Mouse (Mus musculus): ENCODE results near the gene Col6a1. TPM values are rescaled to one million over a fixed set of nuclear protein-coding genes. Genes with fewer than 3 reads are reported as not detected.
A peak's percentile ranks its signal among the peaks of the same experiment; 100 is the strongest.

Gene Col6a1
- polyA plus RNA-seq, 1 experiment from 2014 or later, result 329 TPM

DNA sequence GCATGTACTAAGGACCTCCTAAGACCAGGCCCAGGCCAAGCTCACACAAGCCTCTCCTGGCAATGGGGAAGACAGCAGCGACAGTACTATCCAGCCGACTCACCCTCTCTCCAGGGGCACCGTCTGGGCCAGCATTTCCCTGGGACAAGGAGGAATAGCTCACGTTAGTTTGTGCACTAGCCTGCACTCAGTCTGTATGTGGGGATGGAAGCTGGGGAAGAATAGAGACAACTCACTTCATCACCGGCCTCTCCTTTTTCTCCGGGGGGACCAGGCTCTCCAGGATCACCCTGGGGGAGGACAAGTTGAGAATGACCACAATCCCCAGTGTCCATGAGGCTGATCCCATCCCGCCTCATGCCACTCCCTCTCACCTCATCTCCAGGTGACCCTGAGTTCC is 8.9 kb downstream of the Col6a1 start:
- ATAC-seq (ENCODE audit: low read depth), result no peak
- H3K4me3 ChIP-seq (ENCODE audit: low read length), result no peak overlapping the region
- H3K4me1 ChIP-seq (replicated peaks; ENCODE audit: control insufficient read depth, insufficient read depth, low read length), result no peaks in the 10 kb centered on the region
- H3K9ac ChIP-seq (ENCODE audit: low read length), result no peak overlapping the region
- H3K36me3 ChIP-seq (ENCODE audit: control insufficient read depth, insufficient read depth, low read length), result peaks cover 43% of the 10 kb centered on the region
- H3K27ac ChIP-seq (ENCODE audit: low read length), result no peak overlapping the region
- H3K27me3 ChIP-seq (ENCODE audit: control insufficient read depth, insufficient read depth, low read depth, low read length), result no peaks in the 10 kb centered on the region
- WGBS, result 85% methylated on average over 7 of the region's 7 CpGs
- no peaks in the 10 kb centered on the region for H3K9me3 ChIP-seq (ENCODE audit: control insufficient read depth, low read length)
- no peak overlapping the region for H3K4me2 ChIP-seq (ENCODE audit: low read depth, low read length)

DNA sequence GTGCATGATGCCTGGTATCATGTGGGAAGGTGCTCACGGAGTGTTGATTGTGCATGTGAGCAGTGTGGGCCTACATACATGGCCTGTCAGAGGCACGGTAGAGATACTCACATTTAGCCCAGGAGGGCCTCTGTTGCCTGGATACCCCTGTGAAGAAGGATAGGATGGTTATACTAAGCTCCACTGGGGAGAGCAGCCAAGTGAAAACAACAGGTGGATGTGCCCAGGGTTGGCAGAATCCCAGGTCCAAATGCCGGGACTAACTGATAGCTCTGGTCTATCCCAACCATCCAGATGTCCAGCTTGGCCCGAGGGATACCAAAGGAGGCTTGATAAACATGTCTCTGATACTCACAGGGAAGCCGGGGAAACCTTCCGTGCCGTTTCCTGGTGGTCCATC is 11.7 kb downstream of the Col6a1 start:
- Histone ChIP-seq H3K27me3 (ENCODE audit: control insufficient read depth, insufficient read depth, low read depth, low read length) (no peaks in the 10 kb centered on the region), H3K4me3 (ENCODE audit: low read length) (no peak overlapping the region), H3K9ac (ENCODE audit: low read length) (no peak overlapping the region), H3K27ac (ENCODE audit: low read length) (no peak overlapping the region), H3K4me2 (ENCODE audit: low read depth, low read length) (no peak overlapping the region), H3K4me1 (replicated peaks; ENCODE audit: control insufficient read depth, insufficient read depth, low read length) (no peaks in the 10 kb centered on the region), H3K36me3 (ENCODE audit: control insufficient read depth, insufficient read depth, low read length) (peaks cover 50% of the 10 kb centered on the region), H3K9me3 (ENCODE audit: control insufficient read depth, low read length) (no peaks in the 10 kb centered on the region)
- no peak for ATAC-seq (ENCODE audit: low read depth)
- 81% methylated on average over 7 of the region's 7 CpGs for WGBS

GRCm38 (mm10) chr10:76712500-76712899 is 13.5 kb downstream of the Col6a1 start:
- Histone ChIP-seq H3K4me1 (replicated peaks; ENCODE audit: control insufficient read depth, insufficient read depth, low read length) (no peaks in the 10 kb centered on the region), H3K9ac (ENCODE audit: low read length) (no peak overlapping the region), H3K4me2 (ENCODE audit: low read depth, low read length) (no peak overlapping the region), H3K27ac (ENCODE audit: low read length) (no peak overlapping the region), H3K27me3 (ENCODE audit: control insufficient read depth, insufficient read depth, low read depth, low read length) (no peaks in the 10 kb centered on the region), H3K4me3 (ENCODE audit: low read length) (no peak overlapping the region), H3K36me3 (ENCODE audit: control insufficient read depth, insufficient read depth, low read length) (peaks cover 51% of the 10 kb centered on the region), H3K9me3 (ENCODE audit: control insufficient read depth, low read length) (no peaks in the 10 kb centered on the region)
- 83% methylated on average over 3 of the region's 3 CpGs for WGBS
- no peak for ATAC-seq (ENCODE audit: low read depth)

DNA sequence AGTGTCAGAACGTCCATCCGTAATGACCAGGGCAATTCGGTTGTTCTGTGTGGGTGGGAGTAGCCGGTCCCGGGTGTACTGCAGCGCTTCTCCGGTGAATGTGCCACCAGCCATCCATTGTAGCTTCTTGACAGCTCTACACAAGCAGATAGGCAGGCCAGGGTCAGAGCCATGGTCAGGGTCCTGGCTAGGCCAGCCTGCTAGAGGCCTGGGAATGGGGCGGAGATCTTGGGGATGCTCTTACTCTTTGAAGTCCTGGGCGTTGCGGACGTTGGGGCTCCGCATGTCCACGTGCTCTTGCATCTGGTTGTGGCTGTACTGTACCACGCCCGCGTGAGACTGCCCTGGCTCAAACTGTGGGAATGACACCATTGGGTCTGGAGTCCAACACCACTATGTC is 14.6 kb downstream of the Col6a1 start:
- Histone ChIP-seq H3K9me3 (ENCODE audit: control insufficient read depth, low read length) (no peaks in the 10 kb centered on the region), H3K4me3 (ENCODE audit: low read length) (no peak overlapping the region), H3K27ac (ENCODE audit: low read length) (no peak overlapping the region), H3K9ac (ENCODE audit: low read length) (no peak overlapping the region), H3K4me1 (replicated peaks; ENCODE audit: control insufficient read depth, insufficient read depth, low read length) (no peaks in the 10 kb centered on the region), H3K4me2 (ENCODE audit: low read depth, low read length) (no peak overlapping the region), H3K36me3 (ENCODE audit: control insufficient read depth, insufficient read depth, low read length) (peaks cover 47% of the 10 kb centered on the region), H3K27me3 (ENCODE audit: control insufficient read depth, insufficient read depth, low read depth, low read length) (no peaks in the 10 kb centered on the region)
- ATAC-seq (ENCODE audit: low read depth), result no peak
- WGBS, result 94% methylated on average over 16 of the region's 16 CpGs

DNA sequence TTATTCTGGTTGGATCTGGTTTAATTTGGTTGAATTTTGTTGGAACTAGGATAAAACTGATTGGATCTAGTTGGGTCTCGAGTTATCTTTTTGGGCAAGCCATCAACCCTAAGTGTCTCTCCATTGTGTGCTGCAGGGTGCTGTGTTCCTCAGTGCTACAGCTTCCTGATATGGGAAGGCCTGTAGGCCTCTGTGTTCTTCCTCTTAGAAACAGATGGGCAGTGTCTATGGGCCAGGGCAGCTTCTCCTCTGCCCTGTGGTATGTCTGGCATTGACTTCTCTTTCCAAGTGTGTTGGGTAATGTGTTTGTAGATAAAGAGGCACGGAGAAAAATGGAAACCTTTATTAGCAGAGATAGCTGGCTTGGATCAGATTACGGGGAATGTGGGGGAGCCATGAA is 17.5 kb downstream of the Col6a1 start:
- H3K4me1 ChIP-seq (replicated peaks; ENCODE audit: control insufficient read depth, insufficient read depth, low read length), result no peaks in the 10 kb centered on the region
- WGBS, result 68% methylated on average over 3 of the region's 3 CpGs

GRCm38 (mm10) chr10:76707584-76707983 is 18.4 kb downstream of the Col6a1 start:
- H3K27me3 ChIP-seq (ENCODE audit: control insufficient read depth, insufficient read depth, low read depth, low read length), result no peaks in the 10 kb centered on the region
- H3K36me3 ChIP-seq (ENCODE audit: control insufficient read depth, insufficient read depth, low read length), result peaks cover 32% of the 10 kb centered on the region
- no peak for ATAC-seq (ENCODE audit: low read depth)
- no peak overlapping the region for H3K9ac ChIP-seq (ENCODE audit: low read length)
- 95% methylated on average over 1 of the region's 1 CpGs for WGBS
- H3K4me3 ChIP-seq (ENCODE audit: low read length), result no peak overlapping the region
- no peaks in the 10 kb centered on the region for H3K9me3 ChIP-seq (ENCODE audit: control insufficient read depth, low read length)
- H3K27ac ChIP-seq (ENCODE audit: low read length), result no peak overlapping the region
- no peaks in the 10 kb centered on the region for H3K4me1 ChIP-seq (replicated peaks; ENCODE audit: control insufficient read depth, insufficient read depth, low read length)
- no peak overlapping the region for H3K4me2 ChIP-seq (ENCODE audit: low read depth, low read length)

More for the DNA sequence above, 17.5 kb downstream of the Col6a1 start:
- no peak overlapping the region for H3K27ac ChIP-seq (ENCODE audit: low read length)
- H3K9me3 ChIP-seq (ENCODE audit: control insufficient read depth, low read length), result no peaks in the 10 kb centered on the region
- ATAC-seq (ENCODE audit: low read depth), result no peak
- no peak overlapping the region for H3K4me3 ChIP-seq (ENCODE audit: low read length)
- no peak overlapping the region for H3K4me2 ChIP-seq (ENCODE audit: low read depth, low read length)
- H3K36me3 ChIP-seq (ENCODE audit: control insufficient read depth, insufficient read depth, low read length), result peaks cover 35% of the 10 kb centered on the region
- no peak overlapping the region for H3K9ac ChIP-seq (ENCODE audit: low read length)
- no peaks in the 10 kb centered on the region for H3K27me3 ChIP-seq (ENCODE audit: control insufficient read depth, insufficient read depth, low read depth, low read length)

- H3K27me3 ChIP-seq (ENCODE audit: control insufficient read depth, insufficient read depth, low read depth, low read length), result no peaks in the 10 kb centered on the region
- peaks cover 26% of the 10 kb centered on the region for H3K36me3 ChIP-seq (ENCODE audit: control insufficient read depth, insufficient read depth, low read length)
- WGBS, result 82% methylated on average over 2 of the region's 2 CpGs
- H3K4me3 ChIP-seq (ENCODE audit: low read length), result no peak overlapping the region
- no peak overlapping the region for H3K4me2 ChIP-seq (ENCODE audit: low read depth, low read length)
- ATAC-seq (ENCODE audit: low read depth), result no peak
- H3K4me1 ChIP-seq (replicated peaks; ENCODE audit: control insufficient read depth, insufficient read depth, low read length), result no peaks in the 10 kb centered on the region
- H3K9ac ChIP-seq (ENCODE audit: low read length), result no peak overlapping the region
- no peak overlapping the region for H3K27ac ChIP-seq (ENCODE audit: low read length)
- no peaks in the 10 kb centered on the region for H3K9me3 ChIP-seq (ENCODE audit: control insufficient read depth, low read length)
These were observed 19.0 kb downstream of the Col6a1 start for GRCm38 (mm10) chr10:76707001-76707400.

DNA sequence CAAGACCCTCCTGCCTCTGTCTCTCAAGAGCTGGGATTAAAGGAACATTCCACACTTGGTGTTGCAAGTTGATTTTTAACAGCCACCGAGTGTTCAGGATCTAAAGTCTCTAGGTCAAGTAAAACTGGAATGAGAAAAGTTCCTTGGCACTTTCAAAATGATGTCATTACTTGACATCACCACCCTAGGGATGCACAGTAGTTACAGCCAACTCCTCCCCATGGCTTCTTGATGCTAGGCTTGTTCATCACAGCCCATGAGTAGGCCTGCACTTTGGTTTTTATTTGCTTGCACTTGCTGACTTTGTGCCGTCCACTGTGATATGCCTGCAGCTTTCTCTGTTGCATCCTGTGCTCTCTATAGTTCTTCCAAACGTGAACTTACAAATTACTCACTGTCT is 21.6 kb downstream of the Col6a1 start:
- WGBS, result 75% methylated on average over 3 of the region's 3 CpGs
- H3K9ac ChIP-seq (ENCODE audit: low read length), result no peak overlapping the region
- peaks cover 8% of the 10 kb centered on the region for H3K36me3 ChIP-seq (ENCODE audit: control insufficient read depth, insufficient read depth, low read length)

GRCm38 (mm10) chr10:76701446-76701845 is 24.5 kb downstream of the Col6a1 start:
- Histone ChIP-seq H3K27me3 (ENCODE audit: control insufficient read depth, insufficient read depth, low read depth, low read length) (no peaks in the 10 kb centered on the region), H3K36me3 (ENCODE audit: control insufficient read depth, insufficient read depth, low read length) (no peaks in the 10 kb centered on the region), H3K9me3 (ENCODE audit: control insufficient read depth, low read length) (no peaks in the 10 kb centered on the region), H3K4me3 (ENCODE audit: low read length) (no peak overlapping the region), H3K9ac (ENCODE audit: low read length) (no peak overlapping the region), H3K4me1 (replicated peaks; ENCODE audit: control insufficient read depth, insufficient read depth, low read length) (peaks cover 10% of the 10 kb centered on the region), H3K27ac (ENCODE audit: low read length) (peak overlapping the region; percentile 60; the same call in 1 of the 2 replicates), H3K4me2 (ENCODE audit: low read depth, low read length) (no peak overlapping the region)
- WGBS, result 41% methylated on average over 2 of the region's 2 CpGs
- no peak for ATAC-seq (ENCODE audit: low read depth)

More for the DNA sequence above, 21.6 kb downstream of the Col6a1 start:
- H3K9me3 ChIP-seq (ENCODE audit: control insufficient read depth, low read length), result no peaks in the 10 kb centered on the region
- H3K27me3 ChIP-seq (ENCODE audit: control insufficient read depth, insufficient read depth, low read depth, low read length), result no peaks in the 10 kb centered on the region
- H3K4me1 ChIP-seq (replicated peaks; ENCODE audit: control insufficient read depth, insufficient read depth, low read length), result peaks cover 10% of the 10 kb centered on the region
- no peak overlapping the region for H3K4me3 ChIP-seq (ENCODE audit: low read length)
- H3K27ac ChIP-seq (ENCODE audit: low read length), result no peak overlapping the region
- ATAC-seq (ENCODE audit: low read depth), result no peak
- H3K4me2 ChIP-seq (ENCODE audit: low read depth, low read length), result no peak overlapping the region

GRCm38 (mm10) chr10:76699816-76700215 is 26.2 kb downstream of the Col6a1 start:
- Histone ChIP-seq H3K27me3 (ENCODE audit: control insufficient read depth, insufficient read depth, low read depth, low read length) (no peaks in the 10 kb centered on the region), H3K27ac (ENCODE audit: low read length) (peak overlapping the region; percentile 8; the same call in 1 of the 2 replicates), H3K9ac (ENCODE audit: low read length) (no peak overlapping the region), H3K36me3 (ENCODE audit: control insufficient read depth, insufficient read depth, low read length) (no peaks in the 10 kb centered on the region), H3K9me3 (ENCODE audit: control insufficient read depth, low read length) (no peaks in the 10 kb centered on the region), H3K4me1 (replicated peaks; ENCODE audit: control insufficient read depth, insufficient read depth, low read length) (peaks cover 15% of the 10 kb centered on the region), H3K4me2 (ENCODE audit: low read depth, low read length) (no peak overlapping the region), H3K4me3 (ENCODE audit: low read length) (no peak overlapping the region)
- whole genome bisulfite sequencing, result 56% methylated on average over 7 of the region's 7 CpGs
- peak; percentile 63; the same call in 1 of the 2 replicates for ATAC-seq (ENCODE audit: low read depth)
